Mouse (Mus musculus) cortical plate, adult 2 months (tissue): ENCODE results near the gene Mgat5. TPM values are rescaled to one million over a fixed set of nuclear protein-coding genes. Genes with fewer than 3 reads are reported as not detected.

Experiments
- H3K27ac ChIP-seq: fragments of 200-500 bp; 2 replicates; pipeline ENCODE4 v1.5.1; 2012; ENCODE audit warnings: low read length, control low read depth, inconsistent platforms; ENCODE audit not compliant: insufficient read depth
- H3K4me1 ChIP-seq: fragments of 200-500 bp; 2 replicates; pipeline ENCODE4 v1.6.1; 2011; ENCODE audit warnings: low read length; ENCODE audit not compliant: control insufficient read depth, insufficient read depth
- H3K4me3 ChIP-seq: fragments of 200-500 bp; 2 replicates; pipeline ENCODE4 v1.5.1; 2011; ENCODE audit warnings: mild to moderate bottlenecking, low read length, control low read depth; ENCODE audit not compliant: insufficient read depth
- CTCF ChIP-seq: fragments of 200-500 bp; IDR thresholded peaks from 2 replicates; pipeline ENCODE4 v1.5.1; 2011; ENCODE audit warnings: mild to moderate bottlenecking, control low read depth, low read length; ENCODE audit not compliant: insufficient read depth; ENCODE audit errors: extremely low read depth
- POLR2A ChIP-seq: fragments of 200-500 bp; IDR thresholded peaks from 2 replicates; pipeline ENCODE4 v1.6.1; 2011; ENCODE audit warnings: mild to moderate bottlenecking, low read length, control low read depth; ENCODE audit not compliant: insufficient read depth; ENCODE audit errors: extremely low read depth
- polyA plus RNA-seq: library from polyadenylated mRNA; depleted of rRNA; stranded (reverse); fragments of >200 nt; gene quantifications from 2 replicates; pipeline ENCODE4 v1.2.3, GENCODE M21; 2012

Gene Mgat5
- polyA plus RNA-seq, 1 experiment = 32.9 TPM

- H3K4me3 ChIP-seq = no peak overlapping the region
- no peak overlapping the region for H3K27ac ChIP-seq
- TF ChIP-seq POLR2A (no peak), CTCF (no peak)
- H3K4me1 ChIP-seq = peaks cover 1% of the 10 kb centered on the region; the same call in 1 of the 2 replicates
These were observed 28.4 kb downstream of the Mgat5 start for GRCm38 (mm10) chr1:127233191-127233651.

GRCm38 (mm10) chr1:127235157-127235556 lies 30.3 kb downstream of the Mgat5 start:
- peaks cover 5% of the 10 kb centered on the region for H3K4me1 ChIP-seq
- H3K27ac ChIP-seq = no peak overlapping the region
- no peak overlapping the region for H3K4me3 ChIP-seq
- TF ChIP-seq CTCF (no peak), POLR2A (no peak)

DNA sequence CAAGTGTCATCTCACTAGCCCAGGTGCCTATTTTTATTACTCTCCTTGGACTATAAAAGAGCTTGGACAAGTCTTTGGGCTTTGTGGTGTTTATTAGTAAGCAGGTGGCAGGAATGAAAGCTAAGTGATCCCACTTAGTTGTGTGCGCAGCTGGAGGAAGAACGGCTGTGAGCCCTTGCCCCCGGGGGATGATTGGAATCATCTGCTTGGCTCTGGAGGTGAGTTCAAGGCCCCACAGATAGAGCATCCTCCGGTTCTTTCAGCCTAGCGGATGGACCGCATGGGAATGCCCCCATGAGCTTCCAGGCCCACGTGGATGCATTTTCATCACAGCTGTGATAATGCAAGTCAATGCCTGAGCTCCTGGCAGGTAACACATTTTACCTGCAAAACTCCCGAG lies 31.6 kb downstream of the Mgat5 start:
- no peak overlapping the region for H3K4me3 ChIP-seq
- H3K4me1 ChIP-seq = peaks cover 5% of the 10 kb centered on the region
- no peak overlapping the region for H3K27ac ChIP-seq
- TF ChIP-seq CTCF = no peak
- no peak for TF ChIP-seq POLR2A

DNA sequence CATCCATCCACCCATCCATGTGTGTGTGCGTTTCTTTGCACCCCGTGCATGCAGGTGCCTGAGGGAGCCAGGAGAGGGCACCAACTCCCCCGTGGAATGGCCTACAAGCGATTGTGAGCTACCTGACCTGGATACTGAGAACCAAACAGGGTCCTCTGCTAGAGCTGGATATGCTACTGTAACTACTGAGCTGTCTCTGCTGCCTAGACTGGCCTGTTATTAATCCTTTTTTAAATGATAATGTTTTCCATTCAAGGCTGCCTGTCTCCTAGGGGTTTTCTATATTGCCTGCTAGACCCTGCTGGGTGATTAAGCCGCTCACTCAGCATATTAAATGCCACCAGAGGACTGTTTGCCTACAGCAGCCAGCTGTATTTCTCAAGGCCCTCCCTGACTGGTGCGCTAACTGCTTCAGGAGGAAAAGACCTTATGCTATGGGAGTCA lies 34.1 kb downstream of the Mgat5 start:
- Histone ChIP-seq H3K4me1 (peaks cover 5% of the 10 kb centered on the region), H3K27ac (no peak overlapping the region), H3K4me3 (no peak overlapping the region)
- no peak for TF ChIP-seq CTCF
- no peak for TF ChIP-seq POLR2A

- Histone ChIP-seq H3K27ac (peak overlapping the region; percentile 45), H3K4me1 (peaks cover 5% of the 10 kb centered on the region), H3K4me3 (no peak overlapping the region)
- no peak for TF ChIP-seq CTCF
- TF ChIP-seq POLR2A = no peak
These were observed 35.1 kb downstream of the Mgat5 start for GRCm38 (mm10) chr1:127239914-127240313.

DNA sequence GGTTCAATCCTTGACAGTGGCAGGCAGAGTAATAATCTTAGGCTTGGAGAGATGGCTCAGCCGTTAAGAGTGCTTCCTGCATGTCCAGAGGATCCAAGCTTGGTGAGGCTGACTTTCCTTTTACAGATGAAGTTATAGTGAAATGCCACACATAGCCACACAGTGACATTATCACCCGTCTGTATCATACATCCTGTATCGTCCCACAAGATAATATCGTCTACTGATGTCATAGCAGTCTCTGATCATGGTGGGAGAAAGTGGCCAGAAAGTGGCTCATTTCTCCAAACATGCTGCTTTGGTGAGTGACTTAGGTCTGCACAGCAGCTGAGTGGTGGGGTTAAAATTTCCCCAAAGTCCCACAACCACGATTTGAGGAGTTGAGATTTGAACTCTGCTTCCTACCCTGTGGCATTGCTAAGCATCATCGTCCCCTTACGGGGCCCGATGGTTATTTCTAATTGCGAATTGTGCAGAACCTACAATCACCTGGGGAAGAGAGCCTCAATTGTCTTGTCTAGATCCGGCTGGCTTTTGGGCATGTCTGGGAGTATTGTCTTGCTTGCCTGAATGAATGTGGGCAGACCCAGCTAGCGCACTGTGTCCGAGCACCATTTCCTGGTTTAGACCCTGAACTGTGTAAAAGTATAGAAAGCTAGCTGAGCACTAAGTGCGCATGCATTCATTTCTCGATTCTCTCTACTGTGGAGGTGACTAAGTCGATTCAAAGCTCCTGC lies 37.5 kb downstream of the Mgat5 start:
- Histone ChIP-seq H3K27ac (no peak overlapping the region), H3K4me3 (no peak overlapping the region), H3K4me1 (peaks cover 12% of the 10 kb centered on the region)
- TF ChIP-seq POLR2A (no peak), CTCF (no peak)

DNA sequence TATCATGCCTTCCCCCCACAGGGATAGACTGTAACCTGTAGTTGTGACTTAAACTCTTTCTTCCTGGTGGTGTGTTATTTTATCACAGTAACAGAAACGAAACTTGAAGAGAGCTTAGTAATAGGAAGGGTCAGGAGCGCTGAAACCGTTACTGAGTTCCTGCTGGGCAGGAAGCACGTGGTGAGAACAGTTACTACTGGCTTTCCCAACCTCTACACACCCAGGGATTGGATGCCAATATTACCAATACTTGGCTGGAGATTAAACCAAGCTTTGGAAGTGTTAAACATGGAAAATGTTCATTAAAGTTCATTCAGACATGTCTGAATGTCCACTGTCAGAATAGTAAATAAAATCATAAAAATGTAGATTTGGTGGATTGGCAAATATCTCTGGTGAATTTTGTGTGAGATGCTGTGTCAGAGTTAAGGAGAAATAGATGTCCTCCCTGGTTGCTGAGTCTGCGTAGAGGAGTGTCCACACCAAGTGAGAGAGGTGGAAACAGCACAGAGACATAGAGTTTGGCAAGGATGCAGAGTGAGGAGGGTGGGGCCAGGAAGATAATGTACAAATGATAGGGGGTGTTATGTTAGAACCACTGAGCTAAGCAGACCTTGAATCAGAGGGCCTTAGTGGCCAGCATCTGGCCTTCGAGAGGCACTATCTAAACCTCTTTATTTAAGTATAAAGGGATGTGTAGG lies 38.2 kb downstream of the Mgat5 start:
- TF ChIP-seq POLR2A = no peak
- TF ChIP-seq CTCF = no peak
- Histone ChIP-seq H3K27ac (no peak overlapping the region), H3K4me3 (no peak overlapping the region), H3K4me1 (peaks cover 12% of the 10 kb centered on the region)

DNA sequence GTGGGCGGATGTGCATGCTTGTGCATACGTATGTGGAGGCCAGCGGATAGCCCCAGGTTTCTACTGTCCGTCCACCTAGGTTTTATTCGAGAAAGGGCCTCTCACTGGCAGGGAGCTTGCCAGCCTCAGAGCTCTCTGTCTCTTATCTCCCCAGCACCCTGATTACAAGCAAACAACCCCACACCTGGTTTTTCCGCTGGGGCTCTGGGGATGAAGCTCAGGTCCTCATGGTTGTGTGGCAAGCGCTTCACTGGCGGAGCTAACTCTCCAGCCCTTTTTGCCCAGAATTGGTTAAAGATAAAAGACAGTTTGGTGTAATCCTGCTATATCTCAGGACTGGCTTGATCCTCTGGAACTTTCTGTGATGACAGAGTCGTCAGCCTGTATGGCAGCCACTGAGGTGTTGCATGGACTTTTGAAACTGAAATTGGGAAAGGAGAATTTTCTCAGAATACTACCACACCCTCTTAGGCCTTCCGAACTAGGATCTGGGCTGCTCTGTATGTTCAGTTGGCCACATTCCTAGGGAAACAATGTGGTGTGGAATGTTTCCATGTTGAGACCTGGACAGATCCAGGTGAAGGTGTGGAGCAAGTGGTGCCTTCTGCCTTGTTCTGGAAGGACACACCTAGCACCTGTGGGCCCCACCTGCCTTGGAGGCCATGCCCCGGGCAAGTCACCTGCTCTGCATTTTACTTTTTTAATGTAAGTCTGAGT lies 39.4 kb downstream of the Mgat5 start:
- Histone ChIP-seq H3K27ac (no peak overlapping the region), H3K4me1 (peaks cover 12% of the 10 kb centered on the region), H3K4me3 (no peak overlapping the region)
- TF ChIP-seq CTCF = no peak
- no peak for TF ChIP-seq POLR2A

GRCm38 (mm10) chr1:127246158-127246557 lies 41.3 kb downstream of the Mgat5 start:
- Histone ChIP-seq H3K4me1 (peaks cover 12% of the 10 kb centered on the region), H3K4me3 (no peak overlapping the region), H3K27ac (0 out of 2 replicates have a peak overlapping the region, but pooled peaks have one; percentile 13)
- TF ChIP-seq POLR2A (no peak), CTCF (no peak)

DNA sequence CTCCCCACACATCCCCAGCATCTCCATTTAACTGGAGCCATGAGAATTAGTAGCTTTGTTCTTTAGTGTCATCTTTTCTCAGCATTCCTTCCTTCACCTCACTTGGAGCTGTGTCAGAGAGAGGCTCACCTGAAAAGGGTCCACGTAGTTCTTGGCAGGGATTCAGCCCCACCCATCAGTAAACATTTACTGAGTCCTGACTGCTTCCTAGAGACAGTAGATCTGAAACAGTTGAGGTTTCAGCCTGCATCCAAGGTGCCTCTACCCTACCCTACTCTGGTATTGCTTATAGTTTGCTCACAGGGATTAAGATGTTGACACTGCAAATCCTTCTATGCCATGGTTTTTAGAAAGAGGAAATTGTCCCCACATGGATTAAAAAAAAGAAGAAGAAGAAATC lies 43.6 kb downstream of the Mgat5 start:
- H3K27ac ChIP-seq = no peak overlapping the region
- TF ChIP-seq CTCF (no peak), POLR2A (no peak)
- peaks cover 11% of the 10 kb centered on the region for H3K4me1 ChIP-seq
- H3K4me3 ChIP-seq = no peak overlapping the region
